Mouse (Mus musculus): ENCODE measurements around the gene Asb13.

GRCm38 (mm10) chr13:3673622-3674021, 39.8 kb downstream of the Asb13 start:
- TF ChIP-seq POLR2A (IDR thresholded peaks at IDR 0.05; ENCODE audit: low read depth, low read length) (no peak), CTCF (conservative IDR thresholded peaks at IDR 0.05; ENCODE audit: insufficient read depth, insufficient read length, low read depth, low read length) (no peak)

Measured in kidney, adult 2 months (tissue).